Mouse (Mus musculus) heart, adult 11 months (tissue): Measurements from ENCODE around the gene Olfr23.
"Not testable (repeated sequence)": the region's sequence is repeated elsewhere in the genome, so short reads cannot be mapped to it uniquely, and the experiment has no call there.

Experiments
- DNase-seq: peaks from one replicate; pipeline ENCODE4 v3.0.0; 2022

Olfr23 gene

DNA sequence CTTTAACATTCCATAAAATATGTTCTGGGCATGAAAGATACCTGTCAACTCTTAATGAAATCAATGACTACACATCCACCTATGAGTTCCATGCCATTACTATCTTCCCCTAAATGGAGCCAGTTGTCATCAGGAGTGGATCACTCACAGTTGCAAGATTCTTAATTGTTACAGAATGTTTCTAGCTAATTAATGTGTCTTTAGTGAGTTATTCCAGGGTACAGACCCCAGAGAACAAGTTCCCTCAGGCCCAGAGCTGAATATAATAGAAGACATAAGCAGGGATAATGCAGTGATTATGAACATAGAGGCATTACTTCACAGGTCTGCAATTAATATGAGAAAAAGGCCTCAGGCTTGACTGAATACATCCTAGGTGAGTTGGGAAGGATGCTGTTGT, at the start of gene Olfr23:
Olfr23 (plus strand) TSS at position 301 of the 400 bp plus-strand sequence.
- DNase-seq: no peak

- DNase-seq: no peak
Measured at GRCm38 (mm10) chr11:73890671-73891070, 45.8 kb upstream of the Olfr23 start, which contains the start of gene Olfr394. TSS of gene Olfr394 (minus strand) at chr11:73890771.

- DNase-seq: not testable (repeated sequence)
Measured at GRCm38 (mm10) chr11:73909199-73909598, 27.3 kb upstream of the Olfr23 start, which contains the start of gene Olfr395. TSS of gene Olfr395 (minus strand) at chr11:73909299.

DNA sequence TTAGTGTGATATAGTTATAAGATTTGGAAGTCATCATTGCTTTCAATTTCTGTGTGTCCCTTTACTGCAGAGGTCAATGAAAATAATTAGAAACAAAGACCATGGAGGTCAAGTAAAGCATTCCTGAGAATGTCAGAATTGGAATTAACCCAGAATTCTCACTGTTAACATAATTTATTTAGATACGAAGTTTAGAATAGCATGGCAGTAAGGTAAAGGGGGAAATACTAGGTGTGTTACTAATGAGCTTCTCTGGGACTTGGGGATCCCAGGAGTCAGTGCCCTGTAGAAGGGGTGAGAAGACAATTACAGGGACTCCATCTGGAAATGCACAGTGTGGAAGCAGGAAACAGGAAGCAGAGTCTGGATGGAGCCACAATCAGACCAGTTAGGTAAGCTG, 24.0 kb downstream of the Olfr23 start, which contains the start of gene Olfr397:
Olfr397 (plus strand) TSS at position 301 of the 400 bp plus-strand sequence.
- no peak for DNase-seq

DNA sequence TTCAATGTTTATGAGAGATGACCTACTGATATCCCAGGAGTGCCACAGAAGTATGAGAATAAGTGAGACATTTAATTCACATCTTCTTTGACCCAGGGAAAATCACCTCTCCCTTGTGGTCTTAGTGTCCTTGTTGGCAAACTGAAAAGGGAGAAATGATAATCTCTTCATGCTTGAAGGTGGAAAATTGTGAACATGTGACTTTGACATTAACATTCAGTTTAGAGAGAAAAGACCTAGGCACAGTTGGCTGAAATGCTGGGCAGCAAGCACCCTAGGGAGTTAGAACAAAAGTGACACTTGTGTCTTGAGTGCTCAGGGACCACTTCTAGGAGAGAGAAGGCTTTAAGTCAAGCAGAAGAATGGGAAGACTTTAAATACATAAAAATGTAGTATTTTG, 53.8 kb downstream of the Olfr23 start, which contains the start of gene Olfr398:
Olfr398 (minus strand) TSS at position 101 of the 400 bp plus-strand sequence.
- DNase-seq: no peak
